Mouse (Mus musculus) large intestine, adult 2 months (tissue): Measurements from ENCODE around the gene Car9. TPM values are rescaled to one million over a fixed set of nuclear protein-coding genes. Genes with fewer than 3 reads are reported as not detected.
A peak's percentile ranks its signal among the peaks of the same experiment; 100 is the strongest.

Source experiments
- DNase-seq: peaks from one replicate; pipeline ENCODE4 v3.0.0-alpha.2; 2012; ENCODE audit warnings: low read depth, low spot score
- WGBS: fragments of 180-500 bp; shearing (Covaris S2); methylation state at CpG from one replicate; pipeline ENCODE4 v1.1.7; 2018; 5-methylcytosine and 5-hydroxymethylcytosine counted together
- polyA plus RNA-seq: library from polyadenylated mRNA; depleted of rRNA; stranded (reverse); fragments of >200 nt; gene quantifications from 2 replicates; pipeline ENCODE4 v1.2.3, GENCODE M21; 2012; rRNA removed

Car9 gene
- polyA plus RNA-seq, 1 experiment = 50.4 TPM

GRCm38 (mm10) chr4:43559519-43560242, 52.9 kb downstream of the Car9 start:
- DNase-seq = no peak
- WGBS = 61% methylated on average over 13 of the region's 13 CpGs

- 38% methylated on average over 6 of the region's 6 CpGs for WGBS
- no peak for DNase-seq
Measured at GRCm38 (mm10) chr4:43560243-43560611, 53.5 kb downstream of the Car9 start.

- 14% methylated on average over 2 of the region's 2 CpGs for WGBS
- DNase-seq = no peak
Measured at GRCm38 (mm10) chr4:43560976-43561375, 54.2 kb downstream of the Car9 start.

- DNase-seq = no peak
- 1% methylated on average over 16 of the region's 16 CpGs for WGBS
Measured at GRCm38 (mm10) chr4:43561436-43561996, 54.8 kb downstream of the Car9 start.

GRCm38 (mm10) chr4:43561997-43562768, 55.4 kb downstream of the Car9 start, which contains the start of the genes Creb3 and Tln1:
Gene Creb3 (plus strand): TSS chr4:43562332.
Gene Tln1 (minus strand): TSS chr4:43562691.
- peak; percentile 98 for DNase-seq
- WGBS = under 1% methylated on average over 62 of the region's 62 CpGs

- DNase-seq = no peak
- under 1% methylated on average over 22 of the region's 22 CpGs for WGBS
Measured at GRCm38 (mm10) chr4:43562769-43563600, 56.2 kb downstream of the Car9 start.

Other genes starting within 250 kb of the Car9 start
- 0.02 and 0.08 TPM in 2 replicates for gene Atp8b5, start 239.8 kb upstream of the Car9 start, polyA plus RNA-seq
- 7.4 and 7.6 TPM in 2 replicates for gene Rusc2, start 125.0 kb upstream of the Car9 start, polyA plus RNA-seq
- gene Fam166b, start 77.8 kb upstream of the Car9 start, polyA plus RNA-seq = 0.08 and 0.14 TPM in 2 replicates
- 49.2 and 55.0 TPM in 2 replicates for gene Tesk1, start 65.0 kb upstream of the Car9 start, polyA plus RNA-seq
- gene Cd72, start 52.3 kb upstream of the Car9 start, polyA plus RNA-seq = 14.6 and 14.9 TPM in 2 replicates
- gene Sit1, start 23.2 kb upstream of the Car9 start, polyA plus RNA-seq = 1.7 and 1.8 TPM in 2 replicates
- 187 and 232 TPM in 2 replicates for gene Ccdc107, start 14.1 kb upstream of the Car9 start, polyA plus RNA-seq
- gene Arhgef39, start 7.3 kb upstream of the Car9 start, polyA plus RNA-seq = 66.9 and 81.0 TPM in 2 replicates
- gene Tpm2, start 16.8 kb downstream of the Car9 start, polyA plus RNA-seq = 118 and 122 TPM in 2 replicates
- gene Creb3, start 55.4 kb downstream of the Car9 start, polyA plus RNA-seq = 66.0 and 86.4 TPM in 2 replicates
- gene Tln1, start 55.7 kb downstream of the Car9 start, polyA plus RNA-seq = 48.4 and 72.5 TPM in 2 replicates
- 25.9 and 45.4 TPM in 2 replicates for gene Rgp1, start 71.7 kb downstream of the Car9 start, polyA plus RNA-seq
- gene Gba2, start 71.9 kb downstream of the Car9 start, polyA plus RNA-seq = 6.3 and 10.3 TPM in 2 replicates
- gene Msmp, start 77.5 kb downstream of the Car9 start, polyA plus RNA-seq = not detected in 2 replicates
- gene Npr2, start 125.0 kb downstream of the Car9 start, polyA plus RNA-seq = 7.3 and 9.0 TPM in 2 replicates
- 0.38 and 0.81 TPM in 2 replicates for gene Spag8, start 146.6 kb downstream of the Car9 start, polyA plus RNA-seq
- gene Hint2, start 149.5 kb downstream of the Car9 start, polyA plus RNA-seq = 80.6 and 90.2 TPM in 2 replicates
- 2.0 and 2.3 TPM in 2 replicates for gene Tmem8b, start 162.0 kb downstream of the Car9 start, polyA plus RNA-seq
- gene Fam221b, start 162.2 kb downstream of the Car9 start, polyA plus RNA-seq = 0.02 and 0.07 TPM in 2 replicates
- gene Olfr70, start 193.8 kb downstream of the Car9 start, polyA plus RNA-seq = not detected in 2 replicates
- gene Olfr71, start 203.3 kb downstream of the Car9 start, polyA plus RNA-seq = not detected in 2 replicates
- gene Hrct1, start 220.2 kb downstream of the Car9 start, polyA plus RNA-seq = 1.9 and 2.3 TPM in 2 replicates
- gene Spaar, start 223.1 kb downstream of the Car9 start, polyA plus RNA-seq = 0.68 and 1.5 TPM in 2 replicates